Mouse (Mus musculus) urinary bladder, postnatal 25 days (tissue): ENCODE data around the gene Tmem203.

Experiments used
- DNase-seq: peaks from one replicate; pipeline ENCODE4 v3.0.0; 2022; ENCODE audit warnings: low spot score

The Tmem203 gene

GRCm38 (mm10) chr2:25291184-25292053, 36.2 kb downstream of the Tmem203 start:
- DNase-seq = no peak

DNA sequence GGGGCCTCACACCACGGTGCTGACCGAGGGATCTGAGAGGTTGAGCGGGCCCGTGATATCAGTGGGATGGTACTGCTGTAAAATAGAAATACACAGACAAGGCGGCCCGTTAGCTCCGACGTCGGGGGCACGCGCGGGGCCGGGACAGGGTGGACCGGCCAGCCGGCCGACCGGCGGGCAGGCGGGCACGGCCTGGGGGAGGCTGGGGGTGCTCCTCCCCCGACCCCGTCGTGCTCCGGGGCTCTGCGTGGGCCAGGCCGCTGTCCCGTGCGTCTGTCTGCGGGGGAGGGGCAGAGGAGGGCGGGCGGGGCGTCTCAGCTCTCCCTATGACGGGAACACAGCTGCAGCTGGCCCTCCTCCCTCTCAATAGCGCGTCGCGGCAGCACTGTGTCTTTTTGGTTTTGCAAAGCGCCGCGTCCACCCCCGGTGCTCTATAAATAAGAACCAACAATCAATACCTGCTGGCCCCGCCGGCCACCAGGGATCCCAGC, 36.9 kb downstream of the Tmem203 start:
- DNase-seq = no peak

DNA sequence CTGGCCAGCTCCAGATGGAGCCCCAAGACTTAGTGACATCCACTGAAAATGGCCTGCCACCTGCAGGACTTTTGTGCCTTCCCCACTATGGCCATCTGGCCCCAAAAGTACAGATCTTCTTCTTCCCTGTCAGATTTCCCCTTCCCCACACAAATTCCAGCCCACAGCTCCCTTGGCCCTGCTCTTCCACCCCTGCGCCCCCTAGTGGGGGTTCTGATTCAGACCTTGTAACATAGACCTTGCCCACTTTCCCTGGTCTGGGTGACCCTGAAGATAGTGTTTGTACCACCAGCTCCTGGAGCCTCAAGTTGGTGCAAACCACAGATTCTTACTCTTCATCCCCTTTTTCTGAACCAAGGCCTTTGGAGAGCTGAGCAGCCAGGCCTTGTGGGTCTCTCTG, 37.6 kb downstream of the Tmem203 start:
- peak; percentile 89 for DNase-seq

DNA sequence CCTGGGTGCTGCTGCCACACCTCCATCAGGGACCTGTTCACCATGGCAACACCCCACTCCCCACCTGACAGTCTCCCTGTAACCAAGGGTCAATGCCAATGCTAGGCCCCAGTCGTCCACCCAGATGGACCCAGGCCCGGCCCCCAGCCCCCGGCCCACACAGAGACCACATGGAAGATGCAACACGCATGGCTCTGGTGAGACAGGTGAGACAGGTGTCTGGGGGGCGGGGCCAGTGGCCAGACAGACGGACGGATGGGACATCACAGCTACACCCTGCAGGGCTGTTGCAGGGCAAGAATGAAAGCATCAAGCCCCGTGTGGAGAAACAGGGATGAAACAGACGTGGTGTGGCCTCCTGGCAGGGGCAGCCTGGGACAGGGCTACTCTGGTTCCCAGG, 38.5 kb downstream of the Tmem203 start:
- no peak for DNase-seq

DNA sequence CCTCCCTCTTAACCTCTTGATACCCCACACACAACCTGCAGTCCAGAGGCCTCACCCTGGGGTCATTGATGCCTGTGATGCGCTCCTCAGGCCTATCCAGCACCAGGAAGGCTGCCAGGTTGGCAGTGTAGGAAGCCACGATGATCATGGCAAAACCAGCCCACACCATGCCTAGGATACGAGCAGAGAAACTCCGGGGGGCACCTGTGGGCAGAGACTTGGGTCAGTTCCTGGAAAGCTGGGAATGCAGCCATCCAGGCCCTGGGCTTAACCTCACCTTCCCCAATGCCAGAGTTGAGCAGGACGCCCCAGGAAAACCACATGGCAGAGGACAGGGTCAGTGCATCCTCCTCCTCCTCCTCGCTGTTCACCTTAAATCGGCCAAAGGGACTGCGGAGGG, 41.9 kb downstream of the Tmem203 start:
- DNase-seq = no peak

DNA sequence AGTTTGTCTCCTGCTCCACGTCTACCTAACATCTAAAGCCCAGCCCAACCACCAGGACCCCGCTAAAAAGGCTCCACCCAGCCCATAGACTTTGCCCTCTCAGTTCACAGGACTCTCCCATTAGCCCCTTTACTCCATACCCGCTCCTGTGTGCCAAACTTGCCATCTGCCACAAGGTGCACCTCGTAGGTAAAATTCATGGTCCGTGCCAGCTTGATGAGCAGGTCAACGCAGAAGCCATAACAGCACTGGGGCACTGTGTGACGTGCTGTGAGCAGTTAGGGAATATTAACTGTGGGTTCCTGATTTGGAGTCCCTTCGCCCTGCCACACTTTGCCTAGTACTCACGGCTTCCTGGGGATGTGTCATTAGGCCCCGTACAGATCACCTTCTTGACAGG, 42.8 kb downstream of the Tmem203 start:
- no peak for DNase-seq

GRCm38 (mm10) chr2:25303452-25303851, 48.2 kb downstream of the Tmem203 start:
- no peak for DNase-seq

DNA sequence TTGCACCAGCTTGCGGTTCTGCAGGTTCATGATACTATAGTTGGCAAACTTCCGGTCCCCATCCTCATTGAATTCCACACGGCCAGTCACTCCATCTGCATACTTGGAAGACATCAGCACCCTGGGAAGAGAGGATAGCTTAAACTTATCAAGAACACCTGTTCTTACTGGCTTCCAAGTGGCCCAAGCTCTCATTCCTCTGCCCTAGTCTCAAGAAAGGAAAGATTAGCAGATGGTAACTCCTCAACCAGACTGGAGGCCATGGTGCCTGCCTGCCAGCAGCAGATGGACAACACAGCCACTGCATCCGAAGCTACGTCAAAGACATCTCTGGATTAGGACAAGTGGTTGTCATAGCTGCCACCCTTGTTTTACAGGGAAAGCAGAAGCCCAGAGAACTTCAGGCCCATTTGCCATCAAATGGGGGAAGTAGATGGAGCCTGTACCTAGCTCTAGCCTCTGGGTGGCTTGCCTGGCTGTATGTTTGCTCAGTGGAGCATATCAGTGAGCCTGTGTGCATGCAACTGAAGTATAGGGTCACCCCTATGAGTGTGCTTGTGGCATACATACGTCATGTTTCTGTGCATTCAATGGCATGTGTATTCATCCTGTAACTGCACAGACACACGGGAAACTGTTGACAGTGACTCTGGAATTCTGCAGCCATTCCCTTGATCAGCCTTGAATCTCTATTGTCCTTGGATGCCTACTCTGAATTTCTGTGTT, 48.9 kb downstream of the Tmem203 start:
- no peak for DNase-seq

DNA sequence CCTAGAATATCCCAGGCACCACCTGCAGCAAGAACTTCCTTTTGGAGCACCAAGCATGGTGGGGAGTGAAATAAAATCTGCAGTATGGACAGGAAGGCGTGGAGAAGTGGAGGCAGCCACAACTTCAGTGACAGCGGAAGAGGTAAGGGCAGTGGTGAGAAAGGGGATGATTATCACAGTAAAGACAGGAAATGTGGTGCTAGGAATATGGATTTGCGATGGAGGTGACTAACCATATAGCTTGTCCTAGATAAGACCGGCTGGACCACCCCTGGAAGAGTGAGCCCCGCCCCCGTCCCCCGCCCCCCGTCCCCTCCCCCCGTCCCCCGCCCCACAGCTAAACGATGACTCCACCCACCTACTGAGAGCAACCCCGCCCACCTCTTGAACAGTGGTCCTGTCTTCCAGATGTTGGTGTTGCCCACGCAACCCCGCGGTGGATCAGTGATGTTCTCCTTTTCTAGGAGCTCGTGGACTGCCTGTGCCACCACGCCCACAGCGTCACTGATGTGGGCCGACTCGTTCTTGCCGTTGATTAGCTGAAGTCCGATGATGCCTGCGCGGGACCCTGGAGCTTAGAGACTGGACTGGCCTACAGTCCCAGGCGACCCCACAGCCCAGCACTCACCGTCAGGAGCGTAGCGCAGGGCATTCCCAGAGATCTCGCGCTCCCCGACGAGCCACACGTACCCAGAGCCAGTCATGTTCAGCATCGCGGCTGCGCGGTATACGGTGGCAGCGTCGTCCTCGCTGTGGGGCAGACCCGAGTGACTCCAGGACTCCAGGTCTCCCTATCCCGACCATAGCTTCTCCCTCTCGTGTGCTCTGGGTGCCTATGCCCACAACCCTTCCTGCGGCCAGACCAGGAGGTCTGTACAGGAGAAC, 49.7 kb downstream of the Tmem203 start:
- no peak for DNase-seq
